Mouse (Mus musculus) intestine, embryonic 16.5 days (tissue): ENCODE measurements around the gene Ephx4. TPM values are rescaled to one million over a fixed set of nuclear protein-coding genes. Genes with fewer than 3 reads are reported as not detected.
A peak's percentile ranks its signal among the peaks of the same experiment; 100 is the strongest.

Experiments
- ATAC-seq: fragments of 200-750 bp; cut with Nextera tagmentation; 2 replicates; pipeline ENCODE4 v1.8.0; 2017; ENCODE audit warnings: moderate TSS enrichment, moderate library complexity
- H3K27ac ChIP-seq: fragments of 300-500 bp; sonication (generic); 2 replicates; pipeline ENCODE4 v1.5.1; 2014; ENCODE audit warnings: mild to moderate bottlenecking, low read length
- H3K27me3 ChIP-seq: fragments of 300-500 bp; sonication (generic); replicated peaks from 2 replicates; pipeline ENCODE4 v1.6.1; 2014; ENCODE audit warnings: low read length, control low read depth, mixed read lengths; ENCODE audit not compliant: control insufficient read depth, insufficient read depth
- H3K36me3 ChIP-seq: fragments of 300-500 bp; sonication (generic); 2 replicates; pipeline ENCODE4 v1.6.1; 2014; ENCODE audit warnings: low read length, control low read depth; ENCODE audit not compliant: control insufficient read depth, insufficient read depth
- H3K4me1 ChIP-seq: fragments of 300-500 bp; sonication (generic); 2 replicates; pipeline ENCODE4 v1.6.1; 2014; ENCODE audit warnings: low read length, control low read depth, mixed read lengths; ENCODE audit not compliant: control insufficient read depth, insufficient read depth
- H3K4me2 ChIP-seq: fragments of 300-500 bp; sonication (generic); 2 replicates; pipeline ENCODE4 v1.6.1; 2014; ENCODE audit warnings: low read depth, low read length, control low read depth
- H3K4me3 ChIP-seq: fragments of 300-500 bp; sonication (generic); 2 replicates; pipeline ENCODE4 v1.5.1; 2014; ENCODE audit warnings: mild to moderate bottlenecking, low read length
- H3K9ac ChIP-seq: fragments of 300-500 bp; sonication (generic); 2 replicates; pipeline ENCODE4 v1.6.1; 2014; ENCODE audit warnings: low read depth, low read length
- H3K9me3 ChIP-seq: fragments of 300-500 bp; sonication (generic); 2 replicates; pipeline ENCODE4 v1.6.1; 2016; ENCODE audit warnings: low read length, control low read depth; ENCODE audit not compliant: control insufficient read depth
- WGBS: fragments of 180-500 bp; shearing (Covaris S2); extraction: QIAGEN DNeasy Blood & Tissue Kit; methylation state at CpG from one replicate; pipeline ENCODE4 v1.1.7; 2014; 5-methylcytosine and 5-hydroxymethylcytosine counted together
- polyA plus RNA-seq: library from polyadenylated mRNA; unstranded; fragments of >200 nt; fragmentation: Nextera tagmentation; extraction: Ambion mirVana; gene quantifications from 2 replicates; pipeline ENCODE4 v1.2.1, GENCODE M21; 2015

Gene Ephx4
- 0.21 and 0.50 TPM in 2 replicates for polyA plus RNA-seq

GRCm38 (mm10) chr5:107402436-107402835 is at the start of gene Ephx4:
Gene Ephx4 (plus strand): TSS chr5:107402736.
- Histone ChIP-seq H3K36me3 (no peaks in the 10 kb centered on the region), H3K4me3 (peak within 1 kb of the TSS; percentile 63), H3K4me2 (peak within 1 kb of the TSS; percentile 99), H3K27me3 (peaks cover 11% of the 10 kb centered on the region; the same call in 1 of the 2 replicates), H3K9me3 (no peaks in the 10 kb centered on the region), H3K9ac (peak within 1 kb of the TSS; percentile 69), H3K27ac (no peak within 1 kb of the TSS), H3K4me1 (peaks cover 8% of the 10 kb centered on the region; the same call in 1 of the 2 replicates)
- ATAC-seq: no peak
- WGBS: 23% methylated on average over 5 of the region's 5 CpGs

- Histone ChIP-seq H3K9ac (no peak overlapping the region), H3K4me2 (no peak overlapping the region), H3K4me3 (no peak overlapping the region), H3K36me3 (no peaks in the 10 kb centered on the region), H3K9me3 (no peaks in the 10 kb centered on the region), H3K27me3 (no peaks in the 10 kb centered on the region), H3K27ac (no peak overlapping the region), H3K4me1 (no peaks in the 10 kb centered on the region)
- whole genome bisulfite sequencing: 60% methylated on average over 3 of the region's 3 CpGs
- no peak for ATAC-seq
Measured at GRCm38 (mm10) chr5:107353981-107354380, 48.6 kb upstream of the Ephx4 start.

- no peaks in the 10 kb centered on the region for H3K27me3 ChIP-seq
- H3K36me3 ChIP-seq: no peaks in the 10 kb centered on the region
- H3K27ac ChIP-seq: no peak overlapping the region
- ATAC-seq: no peak
- H3K9me3 ChIP-seq: no peaks in the 10 kb centered on the region
- WGBS: 31% methylated on average over 1 of the region's 1 CpGs
- no peak overlapping the region for H3K9ac ChIP-seq
- H3K4me3 ChIP-seq: no peak overlapping the region
- H3K4me1 ChIP-seq: no peaks in the 10 kb centered on the region
- H3K4me2 ChIP-seq: no peak overlapping the region
Measured at GRCm38 (mm10) chr5:107355801-107356200, 46.7 kb upstream of the Ephx4 start.

GRCm38 (mm10) chr5:107357723-107358122 is 44.8 kb upstream of the Ephx4 start:
- H3K4me3 ChIP-seq: no peak overlapping the region
- H3K27me3 ChIP-seq: no peaks in the 10 kb centered on the region
- no peak overlapping the region for H3K9ac ChIP-seq
- no peak overlapping the region for H3K4me2 ChIP-seq
- H3K9me3 ChIP-seq: no peaks in the 10 kb centered on the region
- no peak for ATAC-seq
- no peak overlapping the region for H3K27ac ChIP-seq
- H3K36me3 ChIP-seq: no peaks in the 10 kb centered on the region
- no peaks in the 10 kb centered on the region for H3K4me1 ChIP-seq
- WGBS: 88% methylated on average over 8 of the region's 8 CpGs

GRCm38 (mm10) chr5:107359395-107360053 is 43.0 kb upstream of the Ephx4 start:
- peak; percentile 100 for ATAC-seq
- Histone ChIP-seq H3K36me3 (no peaks in the 10 kb centered on the region), H3K9me3 (no peaks in the 10 kb centered on the region), H3K4me2 (peak overlapping the region; percentile 39), H3K9ac (peak overlapping the region; percentile 72), H3K27me3 (no peaks in the 10 kb centered on the region), H3K4me3 (peak overlapping the region; percentile 64), H3K27ac (peak overlapping the region; percentile 61), H3K4me1 (no peaks in the 10 kb centered on the region)
- WGBS: under 1% methylated on average over 36 of the region's 40 CpGs

- Histone ChIP-seq H3K27ac (no peak overlapping the region; the same call in 1 of the 2 replicates), H3K27me3 (no peaks in the 10 kb centered on the region), H3K36me3 (no peaks in the 10 kb centered on the region), H3K4me1 (no peaks in the 10 kb centered on the region), H3K4me3 (peak overlapping the region; percentile 64), H3K9ac (peak overlapping the region; percentile 72), H3K9me3 (no peaks in the 10 kb centered on the region), H3K4me2 (peak overlapping the region; percentile 39)
- WGBS: 28% methylated on average over 9 of the region's 9 CpGs
- ATAC-seq: no peak
Measured at GRCm38 (mm10) chr5:107360054-107360730, 42.3 kb upstream of the Ephx4 start.

- ATAC-seq: no peak
- Histone ChIP-seq H3K36me3 (no peaks in the 10 kb centered on the region), H3K4me2 (no peak overlapping the region), H3K4me1 (no peaks in the 10 kb centered on the region), H3K27me3 (no peaks in the 10 kb centered on the region), H3K4me3 (no peak overlapping the region), H3K9ac (no peak overlapping the region), H3K27ac (no peak overlapping the region), H3K9me3 (no peaks in the 10 kb centered on the region)
- WGBS: 72% methylated on average over 3 of the region's 3 CpGs
Measured at GRCm38 (mm10) chr5:107370040-107370439, 32.5 kb upstream of the Ephx4 start.

- Histone ChIP-seq H3K4me2 (no peak overlapping the region), H3K36me3 (no peaks in the 10 kb centered on the region)
Measured at GRCm38 (mm10) chr5:107371335-107371734, 31.2 kb upstream of the Ephx4 start.

GRCm38 (mm10) chr5:107373256-107373655 is 29.3 kb upstream of the Ephx4 start:
- no peak overlapping the region for H3K4me3 ChIP-seq
- no peak for ATAC-seq
- no peak overlapping the region for H3K9ac ChIP-seq
- H3K9me3 ChIP-seq: no peaks in the 10 kb centered on the region
- H3K4me1 ChIP-seq: no peaks in the 10 kb centered on the region
- H3K4me2 ChIP-seq: no peak overlapping the region
- 69% methylated on average over 4 of the region's 4 CpGs for whole genome bisulfite sequencing
- no peak overlapping the region for H3K27ac ChIP-seq
- no peaks in the 10 kb centered on the region for H3K36me3 ChIP-seq
- no peaks in the 10 kb centered on the region for H3K27me3 ChIP-seq

More at GRCm38 (mm10) chr5:107371335-107371734, 31.2 kb upstream of the Ephx4 start:
- Histone ChIP-seq H3K4me1 (no peaks in the 10 kb centered on the region), H3K4me3 (no peak overlapping the region), H3K9me3 (no peaks in the 10 kb centered on the region), H3K27me3 (no peaks in the 10 kb centered on the region), H3K9ac (no peak overlapping the region), H3K27ac (no peak overlapping the region)
- WGBS: 86% methylated on average over 5 of the region's 5 CpGs
- ATAC-seq: no peak
